ENCODE assay signal across 12 mouse cellular contexts in the genomic region with DNA sequence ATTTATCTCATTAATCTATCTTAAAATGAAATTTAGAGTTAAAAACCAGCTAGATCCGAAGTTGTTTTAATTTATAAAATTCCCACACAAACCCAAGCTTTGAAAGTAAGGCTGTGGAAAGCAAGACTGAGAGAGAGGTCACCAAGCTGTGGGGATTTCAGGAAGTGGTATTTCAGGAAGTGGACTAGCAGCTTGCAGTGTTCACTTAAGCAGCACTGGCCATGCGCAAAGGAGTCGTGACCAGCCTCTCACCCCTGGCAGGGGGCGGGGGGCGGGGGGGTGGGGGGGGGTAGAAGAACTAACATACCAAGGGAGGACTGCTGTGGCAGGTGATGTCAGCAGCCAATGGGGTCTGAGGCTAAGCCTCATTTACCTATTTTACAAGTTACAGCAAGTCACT.
DNase-seq lines count a peak whose midpoint lies in the region; ATAC-seq and TF ChIP-seq lines count a peak whose summit lies in the region.
"Had no signal": no experiment of that assay in that cellular context is flagged by ENCODE, and none has a peak within 500 bp of the region (broad histone marks: within the 10 kb centered on the region; RNA-seq: fewer than 3 reads in every experiment).

No protein-coding gene starts in this region.

- WGBS in hindbrain, embryonic 10.5 days = 21% methylated on average over 5 of the region's 5 CpGs
- 20% methylated on average over 5 of the region's 5 CpGs for WGBS in hindbrain, postnatal 0 days
- WGBS in midbrain, embryonic 10.5 days = 24% methylated on average over 5 of the region's 5 CpGs
- 33% methylated on average over 5 of the region's 5 CpGs for WGBS in midbrain, embryonic 16.5 days
- WGBS in embryonic facial prominence, embryonic 12.5 days = 10% methylated on average over 5 of the region's 5 CpGs
- 13% methylated on average over 4 of the region's 5 CpGs for WGBS in stomach, embryonic 15.5 days
- 31% methylated on average over 3 of the region's 5 CpGs for WGBS in forebrain, embryonic 15.5 days

- H3K4me1 ChIP-seq in hindbrain, embryonic 10.5 days (replicated peaks) = peaks cover 7% of the 10 kb centered on the region
- H3K4me1 ChIP-seq in hindbrain, postnatal 0 days (ENCODE audit: insufficient read depth, low read length) = no peaks in the 10 kb centered on the region
- H3K4me1 ChIP-seq in midbrain, embryonic 10.5 days = peaks cover 7% of the 10 kb centered on the region
- H3K4me1 ChIP-seq in midbrain, embryonic 16.5 days (ENCODE audit: control insufficient read depth, insufficient read depth, low read length) = no peaks in the 10 kb centered on the region
- peaks cover 7% of the 10 kb centered on the region; the same call in 1 of the 2 replicates for H3K4me1 ChIP-seq in embryonic facial prominence, embryonic 12.5 days
- no peaks in the 10 kb centered on the region; the same call in 1 of the 2 replicates for H3K4me1 ChIP-seq in stomach, embryonic 15.5 days
- H3K4me1 ChIP-seq in forebrain, embryonic 15.5 days = no peaks in the 10 kb centered on the region
- H3K4me1 ChIP-seq: hindbrain, embryonic 13.5 days had no signal

- no peaks in the 10 kb centered on the region for H3K36me3 ChIP-seq in hindbrain, embryonic 10.5 days
- no peaks in the 10 kb centered on the region for H3K36me3 ChIP-seq in hindbrain, postnatal 0 days (ENCODE audit: insufficient read depth, low read length)
- H3K36me3 ChIP-seq in midbrain, embryonic 10.5 days = no peaks in the 10 kb centered on the region
- H3K36me3 ChIP-seq in midbrain, embryonic 16.5 days (ENCODE audit: control insufficient read depth, insufficient read depth, low read length) = no peaks in the 10 kb centered on the region
- H3K36me3 ChIP-seq in embryonic facial prominence, embryonic 12.5 days = no peaks in the 10 kb centered on the region
- no peaks in the 10 kb centered on the region for H3K36me3 ChIP-seq in stomach, embryonic 15.5 days
- H3K36me3 ChIP-seq in forebrain, embryonic 15.5 days = no peaks in the 10 kb centered on the region
- H3K36me3 ChIP-seq: hindbrain, embryonic 13.5 days had no signal

- TF ChIP-seq CTCF in hindbrain, postnatal 0 days (IDR thresholded peaks at IDR 0.05; ENCODE audit: low read depth) = no peak

- H3K27ac ChIP-seq in hindbrain, embryonic 10.5 days = no peak overlapping the region
- no peak overlapping the region for H3K27ac ChIP-seq in hindbrain, postnatal 0 days
- H3K27ac ChIP-seq in midbrain, embryonic 10.5 days (replicated peaks) = no peak overlapping the region
- H3K27ac ChIP-seq in midbrain, embryonic 16.5 days (ENCODE audit: low read length) = no peak overlapping the region
- H3K27ac ChIP-seq in embryonic facial prominence, embryonic 12.5 days = no peak overlapping the region
- H3K27ac ChIP-seq in stomach, embryonic 15.5 days = no peak overlapping the region
- H3K27ac ChIP-seq in forebrain, embryonic 15.5 days (replicated peaks) = no peak overlapping the region
- H3K27ac ChIP-seq: hindbrain, embryonic 13.5 days had no signal

- ATAC-seq in hindbrain, postnatal 0 days = no peak
- ATAC-seq in midbrain, embryonic 16.5 days = no peak
- ATAC-seq in embryonic facial prominence, embryonic 12.5 days (ENCODE audit: insufficient number of reproducible peaks, insufficient read depth, low FRiP score, low TSS enrichment) = 0 out of 2 replicates have a peak, but pooled peaks have one; percentile 35
- ATAC-seq in stomach, embryonic 15.5 days (ENCODE audit: insufficient read depth, low FRiP score, low read depth) = peak; percentile 70; the same call in 1 of the 2 replicates
- no peak for ATAC-seq in forebrain, embryonic 15.5 days (replicated peaks)

- no peak overlapping the region for H3K9ac ChIP-seq in hindbrain, postnatal 0 days (replicated peaks; ENCODE audit: low read length)
- no peak overlapping the region for H3K9ac ChIP-seq in midbrain, embryonic 16.5 days (ENCODE audit: low read depth, low read length)
- H3K9ac ChIP-seq in embryonic facial prominence, embryonic 12.5 days = no peak overlapping the region
- H3K9ac ChIP-seq in stomach, embryonic 15.5 days = no peak overlapping the region
- H3K9ac ChIP-seq in forebrain, embryonic 15.5 days (replicated peaks) = no peak overlapping the region
- H3K9ac ChIP-seq: hindbrain, embryonic 13.5 days had no signal

- no peaks in the 10 kb centered on the region for H3K9me3 ChIP-seq in hindbrain, embryonic 10.5 days
- H3K9me3 ChIP-seq in hindbrain, postnatal 0 days (ENCODE audit: low read length) = no peaks in the 10 kb centered on the region
- no peaks in the 10 kb centered on the region for H3K9me3 ChIP-seq in midbrain, embryonic 10.5 days (replicated peaks)
- no peaks in the 10 kb centered on the region for H3K9me3 ChIP-seq in midbrain, embryonic 16.5 days (replicated peaks; ENCODE audit: control insufficient read depth, low read length, poor library complexity, severe bottlenecking)
- no peaks in the 10 kb centered on the region for H3K9me3 ChIP-seq in embryonic facial prominence, embryonic 12.5 days
- H3K9me3 ChIP-seq in stomach, embryonic 15.5 days = no peaks in the 10 kb centered on the region
- H3K9me3 ChIP-seq in forebrain, embryonic 15.5 days = no peaks in the 10 kb centered on the region
- H3K9me3 ChIP-seq: hindbrain, embryonic 13.5 days had no signal

- no peak overlapping the region for H3K4me3 ChIP-seq in hindbrain, embryonic 10.5 days
- H3K4me3 ChIP-seq in hindbrain, postnatal 0 days (ENCODE audit: low read length) = no peak overlapping the region
- H3K4me3 ChIP-seq in midbrain, embryonic 10.5 days = no peak overlapping the region
- no peak overlapping the region for H3K4me3 ChIP-seq in midbrain, embryonic 16.5 days (ENCODE audit: low read depth, low read length)
- H3K4me3 ChIP-seq in embryonic facial prominence, embryonic 12.5 days = no peak overlapping the region
- no peak overlapping the region for H3K4me3 ChIP-seq in stomach, embryonic 15.5 days (replicated peaks)
- H3K4me3 ChIP-seq in forebrain, embryonic 15.5 days = no peak overlapping the region
- H3K4me3 ChIP-seq: hindbrain, embryonic 13.5 days had no signal

- peak; percentile 33 for DNase-seq in hindbrain, embryonic 10.5 days (ENCODE audit: low spot score)
- DNase-seq in hindbrain, postnatal 0 days (ENCODE audit: low spot score) = no peak
- DNase-seq in midbrain, embryonic 10.5 days (ENCODE audit: low spot score) = peak; percentile 16
- DNase-seq in layer of hippocampus, postnatal 14 days (ENCODE audit: low spot score in 2 of 2) = no peak
- DNase-seq: cerebellum, adult 8-10 months; kidney, postnatal 36 days; right cerebral cortex, postnatal 4 days had no signal

- H3K4me2 ChIP-seq in hindbrain, postnatal 0 days (ENCODE audit: low read depth, low read length) = no peak overlapping the region
- H3K4me2 ChIP-seq in midbrain, embryonic 16.5 days (ENCODE audit: low read length) = no peak overlapping the region
- H3K4me2 ChIP-seq in embryonic facial prominence, embryonic 12.5 days (replicated peaks) = 0 out of 2 replicates have a peak overlapping the region, but pooled peaks have one; percentile 19
- H3K4me2 ChIP-seq in stomach, embryonic 15.5 days = no peak overlapping the region
- no peak overlapping the region for H3K4me2 ChIP-seq in forebrain, embryonic 15.5 days (replicated peaks)
- H3K4me2 ChIP-seq: hindbrain, embryonic 13.5 days had no signal

- no peaks in the 10 kb centered on the region for H3K27me3 ChIP-seq in hindbrain, embryonic 10.5 days (ENCODE audit: insufficient read depth, poor library complexity, severe bottlenecking)
- no peaks in the 10 kb centered on the region for H3K27me3 ChIP-seq in hindbrain, postnatal 0 days (ENCODE audit: insufficient read depth, low read length)
- H3K27me3 ChIP-seq in midbrain, embryonic 10.5 days (ENCODE audit: low read depth, poor library complexity, severe bottlenecking) = no peaks in the 10 kb centered on the region
- no peaks in the 10 kb centered on the region for H3K27me3 ChIP-seq in midbrain, embryonic 16.5 days (ENCODE audit: control insufficient read depth, insufficient read depth, low read depth, low read length)
- no peaks in the 10 kb centered on the region for H3K27me3 ChIP-seq in embryonic facial prominence, embryonic 12.5 days
- H3K27me3 ChIP-seq in stomach, embryonic 15.5 days (replicated peaks) = no peaks in the 10 kb centered on the region
- H3K27me3 ChIP-seq in forebrain, embryonic 15.5 days = no peaks in the 10 kb centered on the region
- H3K27me3 ChIP-seq: hindbrain, embryonic 13.5 days had no signal

Comparison
In these comparisons a context has a peak if more than half of its experiments do, and no peak if none do; other contexts are left out.
1. DNase-seq: peak in hindbrain, embryonic 10.5 days (single experiment) and midbrain, embryonic 10.5 days (single experiment); none in hindbrain, postnatal 0 days (single experiment) and layer of hippocampus, postnatal 14 days (0 of 2).
2. ATAC-seq: peak in embryonic facial prominence, embryonic 12.5 days (single experiment) and stomach, embryonic 15.5 days (single experiment); none in hindbrain, postnatal 0 days (single experiment), midbrain, embryonic 16.5 days (single experiment) and forebrain, embryonic 15.5 days (single experiment).